Mouse (Mus musculus) monocyte, adult 5-6 weeks (primary cell): ENCODE data around the gene Kdelr2. TPM values are rescaled to one million over a fixed set of nuclear protein-coding genes. Genes with fewer than 3 reads are reported as not detected.
"Not testable (repeated sequence)": the region's sequence is repeated elsewhere in the genome, so short reads cannot be mapped to it uniquely, and the experiment has no call there.

Experiments
- ATAC-seq: fragments of 153-309, 156-312 bp; replicated peaks from 2 replicates; pipeline ENCODE4 v1.8.0; 2017; ENCODE audit warnings: mild to moderate bottlenecking; ENCODE audit not compliant: low TSS enrichment, insufficient number of reproducible peaks, severe bottlenecking, poor library complexity, low FRiP score
- total RNA-seq: library from RNA; stranded (forward); fragments of 200-1000, 200-491, 200-594 nt; gene quantifications from 3 replicates; pipeline ENCODE4 v1.2.3, GENCODE M21; 2017

Kdelr2 gene
- total RNA-seq, 1 experiment from 2014 or later, result 47.5 TPM

DNA sequence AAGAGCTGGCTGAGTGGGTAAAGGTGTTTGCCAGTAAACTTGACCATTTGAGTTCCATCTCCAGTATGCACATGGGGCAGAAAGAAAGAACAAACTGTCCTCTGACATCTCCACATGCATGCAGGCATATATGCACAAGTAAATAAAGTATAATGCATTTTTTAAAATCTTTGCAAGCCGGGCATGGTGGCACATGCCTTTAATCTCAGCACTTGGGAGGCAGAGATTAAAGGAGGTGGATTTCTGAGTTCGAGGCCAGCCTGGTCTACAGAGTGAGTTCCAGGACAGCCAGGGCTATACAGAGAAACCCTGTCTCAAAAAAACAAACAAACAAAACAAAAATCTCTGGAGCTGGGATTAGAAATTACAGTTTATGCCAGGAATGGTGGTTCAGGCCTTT, 8.7 kb upstream of the Kdelr2 start:
- ATAC-seq, result not testable (repeated sequence)

DNA sequence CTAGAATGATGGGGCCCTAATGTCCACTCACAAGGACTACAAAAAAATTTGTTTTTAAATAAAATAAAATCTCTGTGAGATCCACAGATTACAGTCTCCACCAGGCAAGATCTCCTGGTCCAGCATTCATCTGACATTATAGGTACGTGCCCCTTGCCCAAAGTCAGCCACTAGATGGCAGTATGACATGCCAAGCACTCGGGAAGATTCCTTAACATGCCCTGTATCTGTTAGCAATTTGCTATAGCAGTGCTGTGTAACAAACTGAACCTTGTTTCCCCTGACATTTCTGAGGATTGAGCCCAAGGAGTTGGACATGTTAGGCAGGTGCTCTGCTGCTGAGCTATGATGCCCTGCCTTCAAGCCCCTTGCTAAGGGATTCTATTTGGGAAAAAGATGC, 8.0 kb upstream of the Kdelr2 start:
- peak; percentile 65; the same call in 1 of the 2 replicates for ATAC-seq

DNA sequence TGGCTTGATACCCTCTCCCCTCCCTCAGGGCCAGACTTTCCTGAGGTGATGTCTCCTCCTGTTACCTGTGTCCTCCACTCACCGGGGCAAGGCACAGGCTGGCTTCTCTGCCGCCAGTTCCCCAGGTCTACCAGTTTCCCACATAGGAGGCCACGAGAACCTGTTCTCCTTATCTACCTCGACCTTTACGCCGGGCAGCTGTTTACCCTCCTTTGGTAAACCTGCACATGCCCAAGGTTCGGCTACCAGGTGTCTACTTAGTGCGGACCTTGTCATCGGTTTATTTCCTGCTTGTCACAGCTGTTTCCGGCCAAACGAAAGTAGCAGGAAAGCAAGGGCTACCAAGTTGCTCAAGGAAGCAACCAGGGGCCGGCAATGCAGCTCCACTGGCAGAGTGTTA, 3.1 kb upstream of the Kdelr2 start:
- no peak for ATAC-seq

DNA sequence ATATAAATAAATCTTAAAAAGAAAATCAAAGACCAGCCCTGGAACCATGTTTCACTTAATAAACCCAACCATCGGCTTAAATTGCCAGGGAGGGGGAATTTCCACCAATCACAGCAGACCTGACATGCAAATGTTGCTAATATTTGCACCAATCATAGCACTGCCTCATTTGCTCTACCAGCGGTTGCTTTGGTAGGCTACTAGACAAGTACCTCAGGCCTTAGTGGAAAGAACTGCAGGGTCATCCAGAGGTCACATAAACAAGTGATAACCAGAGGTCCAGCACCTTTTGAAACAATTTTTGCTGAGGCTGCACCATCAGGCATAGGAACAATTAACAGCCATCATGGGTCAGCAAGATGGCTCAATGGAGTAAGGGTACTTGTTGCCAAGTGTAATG, 2.1 kb upstream of the Kdelr2 start:
- no peak for ATAC-seq

DNA sequence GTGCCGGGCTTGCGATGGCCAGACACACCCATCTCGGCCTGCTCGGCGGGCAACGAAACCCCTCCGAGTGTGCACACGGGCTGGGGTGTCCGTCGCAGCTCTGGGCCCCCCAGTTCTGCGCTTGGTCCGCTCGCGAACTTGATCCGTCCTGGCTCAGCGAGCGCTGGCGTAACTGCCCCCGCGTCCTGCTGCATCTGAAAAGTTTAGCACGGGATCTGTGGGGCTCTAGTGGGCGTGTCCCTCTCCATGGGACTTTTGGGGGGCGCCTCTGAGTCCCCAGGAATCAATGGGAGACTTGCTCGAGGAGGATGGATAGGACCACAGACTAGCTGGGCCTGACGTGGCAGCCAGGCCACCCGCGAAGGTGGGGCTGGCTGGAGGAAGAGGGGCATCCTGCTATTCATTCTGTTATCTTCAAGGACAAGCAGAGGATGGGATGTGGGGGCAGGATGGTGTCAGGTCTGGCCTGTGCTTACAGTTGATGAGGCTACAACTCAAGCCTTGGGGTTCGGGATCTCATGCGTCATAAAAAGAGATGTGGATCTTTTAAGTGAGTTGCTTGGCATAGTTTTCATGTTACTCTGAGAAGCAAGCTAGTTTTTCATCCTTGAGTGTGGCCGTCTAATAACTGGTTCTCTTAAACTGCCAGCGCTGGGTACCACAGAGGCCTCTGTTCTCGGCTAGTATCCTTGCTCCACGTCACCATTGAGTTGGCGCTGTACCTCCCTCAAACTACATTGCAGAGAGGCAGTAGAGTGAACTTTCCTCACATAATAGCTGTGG, 701 bp downstream of the Kdelr2 start:
- ATAC-seq, result no peak

DNA sequence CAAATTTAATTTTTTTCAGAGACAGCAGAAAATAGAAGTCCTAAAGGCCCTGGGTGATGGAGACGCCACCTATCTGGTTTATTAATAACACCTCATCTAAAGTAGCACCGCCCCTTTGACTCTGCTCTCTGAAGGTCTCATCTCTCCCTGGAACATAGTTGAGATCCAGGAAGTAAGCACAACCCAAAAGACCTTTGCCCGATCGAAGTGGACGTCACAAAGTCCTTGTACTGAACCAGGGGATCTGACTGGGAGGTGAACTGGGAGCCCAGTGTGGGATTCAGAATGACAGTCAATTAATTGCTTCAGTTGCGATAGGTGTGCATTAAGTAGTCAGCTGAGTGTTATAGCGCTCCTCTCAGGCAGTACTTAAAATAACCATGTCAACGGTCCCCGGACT, 1.6 kb downstream of the Kdelr2 start:
- ATAC-seq, result no peak

DNA sequence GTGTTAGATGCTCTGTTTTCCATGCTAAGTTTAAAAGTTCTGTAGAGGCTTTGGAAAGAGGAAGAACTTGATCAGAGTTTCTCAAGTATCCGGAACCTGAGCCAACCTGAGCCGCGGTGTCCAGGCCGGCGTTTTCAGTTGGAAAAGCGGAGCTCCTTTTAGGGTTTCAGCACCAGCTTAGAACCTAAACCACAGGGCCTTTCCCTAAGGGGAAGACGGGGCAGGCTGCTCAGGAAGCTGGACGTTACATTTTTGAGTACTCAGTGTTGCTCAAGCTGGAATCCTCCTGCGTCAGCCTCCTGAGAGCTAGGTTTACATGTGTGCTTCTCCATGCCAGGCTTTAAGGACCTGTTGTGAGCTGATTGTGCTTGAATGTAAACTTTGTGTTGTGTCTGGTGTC, 2.9 kb downstream of the Kdelr2 start:
- no peak for ATAC-seq

DNA sequence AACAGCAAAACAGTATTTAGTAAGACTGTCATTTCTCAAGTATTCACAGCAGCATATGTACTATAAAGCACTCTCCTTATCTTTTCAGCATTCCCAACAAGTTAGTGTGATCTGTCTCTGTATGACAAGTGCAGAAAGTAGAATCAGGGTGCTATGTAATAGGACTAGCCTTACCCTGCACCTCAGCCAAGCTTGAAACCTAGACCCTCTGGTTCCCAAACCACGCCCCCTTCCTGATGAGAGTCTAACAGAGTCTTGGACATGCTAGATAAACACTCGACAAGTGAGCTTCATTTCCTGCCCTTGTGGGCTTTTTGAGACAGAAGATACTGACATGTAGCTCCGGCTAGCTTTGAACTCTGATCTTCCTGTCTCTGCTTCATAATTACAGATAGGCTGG, 5.6 kb downstream of the Kdelr2 start:
- ATAC-seq, result no peak

DNA sequence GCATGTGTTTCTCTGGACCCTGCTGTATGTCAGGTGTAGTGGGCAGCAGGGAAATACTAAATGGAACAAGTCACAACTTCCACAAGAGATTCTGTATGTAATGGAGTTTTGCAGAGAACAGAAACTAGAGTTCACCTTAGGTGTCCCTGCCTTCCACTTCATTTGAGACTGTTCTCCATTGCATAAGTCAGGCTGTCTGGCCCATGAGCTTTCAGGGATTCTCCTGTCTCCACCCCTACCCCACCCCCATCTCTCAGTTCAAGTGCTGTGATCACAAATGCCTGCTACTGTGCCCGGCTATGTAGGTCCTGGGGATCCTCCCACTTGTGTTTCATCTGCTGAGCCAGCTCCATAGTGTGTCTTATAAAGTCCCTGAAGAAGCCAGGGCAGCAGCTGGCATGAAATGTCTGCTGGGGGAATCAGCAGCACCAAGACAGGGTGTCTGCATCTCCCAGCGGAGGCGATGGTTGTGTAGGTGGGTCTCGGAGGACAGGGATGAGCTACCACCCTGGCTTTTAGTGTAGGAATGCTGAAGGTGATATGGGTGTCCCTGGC, 7.3 kb downstream of the Kdelr2 start:
- no peak for ATAC-seq

DNA sequence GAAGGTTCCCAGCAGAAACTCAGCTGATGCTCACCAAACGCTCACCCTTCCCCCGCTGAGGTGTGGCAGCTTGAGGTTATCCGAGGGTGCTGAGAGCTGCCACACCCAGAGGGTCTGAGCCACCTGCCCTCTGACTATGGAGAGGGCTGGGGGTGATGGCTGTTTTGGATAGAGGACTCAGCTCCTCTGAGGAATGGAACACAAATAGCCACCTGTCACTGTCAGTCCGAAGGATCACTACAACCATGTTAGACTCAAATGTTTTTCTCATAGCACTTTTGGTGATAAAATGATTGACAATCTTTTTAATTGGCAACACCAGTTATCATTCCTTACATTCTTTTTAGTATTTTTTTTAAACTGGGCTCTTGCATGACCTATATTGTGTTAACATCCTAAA, 17.8 kb downstream of the Kdelr2 start:
- no peak for ATAC-seq

DNA sequence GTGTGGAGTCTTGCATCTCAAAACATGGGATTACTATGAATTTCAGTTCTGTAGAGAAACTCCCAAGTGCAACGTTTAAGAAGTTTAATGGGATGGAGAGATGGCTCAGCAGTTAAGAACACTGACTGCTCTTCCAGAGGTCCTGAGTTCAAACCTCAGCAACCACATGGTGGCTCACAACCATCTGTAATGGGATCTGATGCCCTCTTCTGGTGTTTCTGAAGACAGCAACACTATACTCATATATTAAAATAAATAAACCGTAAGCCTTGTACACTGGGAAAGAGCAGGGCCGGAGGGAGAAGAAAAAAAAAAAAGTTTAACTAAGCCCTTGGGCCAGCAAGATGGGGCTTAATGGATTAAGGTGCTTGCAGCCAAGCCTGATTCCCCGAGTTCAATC, 19.4 kb downstream of the Kdelr2 start:
- ATAC-seq, result no peak

DNA sequence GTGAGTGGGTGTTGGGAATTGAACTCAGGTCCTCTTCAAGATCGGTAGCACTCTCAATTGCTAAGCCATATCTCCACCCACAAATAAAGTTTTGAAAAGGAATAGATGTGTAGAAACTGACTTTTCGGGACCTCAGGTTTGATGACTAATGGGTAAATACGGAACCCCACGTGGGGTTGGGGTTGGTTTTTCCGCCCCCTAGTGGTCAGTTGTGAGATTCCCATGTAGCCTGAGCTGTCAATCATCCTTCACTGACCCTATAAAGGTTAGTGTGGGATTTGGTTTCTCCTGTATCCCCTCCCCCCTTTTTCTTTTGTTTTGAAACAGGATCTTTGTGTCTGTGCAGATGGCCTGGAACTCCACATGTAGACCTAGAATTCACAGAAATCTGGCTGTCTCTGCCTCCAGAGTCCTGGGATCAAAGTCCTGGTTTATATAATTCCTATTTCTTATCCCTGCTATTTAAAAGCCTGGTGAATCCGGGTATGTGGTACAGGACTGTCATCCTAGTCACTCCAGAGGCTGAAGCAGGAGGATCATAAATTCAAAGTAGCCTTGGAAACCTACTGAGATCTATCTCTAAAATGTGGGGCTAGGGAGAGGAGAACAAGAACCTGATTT, 20.4 kb downstream of the Kdelr2 start:
- peak; percentile 92 for ATAC-seq

DNA sequence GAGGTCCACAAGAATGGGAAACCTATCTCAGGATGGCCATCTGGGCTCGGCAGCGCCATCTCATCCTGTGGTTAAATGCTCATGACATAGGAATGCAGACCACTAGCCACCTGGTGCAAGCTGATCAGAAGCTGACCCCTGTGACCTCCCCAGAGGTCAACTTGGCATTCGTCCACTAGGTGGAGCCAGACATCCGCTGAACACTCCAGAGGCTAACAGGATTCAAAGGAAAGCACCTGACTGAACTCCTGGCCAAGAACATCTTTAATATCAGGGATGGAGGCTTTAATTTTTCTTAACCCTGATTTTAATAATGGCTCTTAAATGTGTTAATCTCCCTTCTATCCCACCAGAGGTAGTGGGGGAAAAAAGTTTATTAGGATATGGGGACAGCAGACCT, 30.8 kb downstream of the Kdelr2 start:
- ATAC-seq, result peak; percentile 90

DNA sequence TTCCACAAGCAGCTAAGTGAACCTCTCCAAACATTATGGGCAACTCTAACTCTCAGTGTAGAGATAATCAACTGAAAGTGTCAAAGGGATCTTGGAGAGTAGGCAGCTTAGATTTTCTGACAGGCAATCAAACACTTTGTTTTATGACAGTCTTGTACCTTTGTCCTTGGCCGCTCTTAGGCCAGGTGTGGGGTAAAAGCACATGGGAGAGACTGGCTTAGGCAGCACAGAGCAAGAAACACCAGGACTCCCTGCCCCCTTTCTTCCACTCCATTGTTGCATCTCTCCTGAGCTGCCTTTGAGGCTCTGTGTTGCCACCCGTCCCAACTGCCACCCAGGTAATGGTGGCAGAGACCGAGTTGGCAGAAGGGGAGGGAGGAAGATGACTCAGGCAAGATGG, 37.7 kb downstream of the Kdelr2 start:
- no peak for ATAC-seq

DNA sequence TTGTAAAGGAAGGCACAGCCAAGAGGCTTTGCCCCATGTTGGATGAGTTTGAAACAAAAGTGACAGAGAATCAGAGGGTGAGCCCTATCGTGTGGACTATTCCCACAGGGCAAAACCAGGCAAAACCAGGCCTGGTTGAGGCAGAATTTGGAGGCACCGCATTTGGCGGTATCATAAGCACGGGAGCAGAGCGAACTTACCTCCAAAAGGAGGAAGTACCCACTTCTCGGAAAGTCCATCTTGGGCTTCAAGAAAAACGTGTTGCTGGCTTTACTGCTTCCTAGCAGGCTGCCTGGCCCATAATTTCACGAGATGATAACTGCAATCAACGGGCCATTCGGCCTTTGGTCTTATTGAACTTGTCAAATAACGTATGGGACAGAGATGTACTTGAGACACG, 38.1 kb downstream of the Kdelr2 start:
- ATAC-seq, result no peak

DNA sequence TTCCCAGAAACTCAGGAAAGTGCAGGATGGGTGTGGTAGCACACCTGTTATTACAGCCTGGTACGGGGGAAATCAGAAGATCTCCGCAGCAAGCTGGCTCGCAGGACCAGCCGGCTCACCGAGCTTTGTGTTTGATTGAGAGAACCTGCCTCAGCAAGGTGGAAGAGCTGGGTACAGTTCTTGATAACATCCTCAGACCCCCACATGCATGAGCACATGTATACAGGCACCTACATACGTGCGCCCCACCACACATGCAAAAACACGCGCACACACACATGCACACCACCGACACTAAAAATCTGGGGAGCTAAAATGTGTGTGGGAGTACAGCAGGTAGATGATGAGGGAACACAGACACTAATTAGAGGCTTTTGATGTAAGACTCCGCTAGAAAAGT, 60.0 kb downstream of the Kdelr2 start:
- ATAC-seq, result no peak

DNA sequence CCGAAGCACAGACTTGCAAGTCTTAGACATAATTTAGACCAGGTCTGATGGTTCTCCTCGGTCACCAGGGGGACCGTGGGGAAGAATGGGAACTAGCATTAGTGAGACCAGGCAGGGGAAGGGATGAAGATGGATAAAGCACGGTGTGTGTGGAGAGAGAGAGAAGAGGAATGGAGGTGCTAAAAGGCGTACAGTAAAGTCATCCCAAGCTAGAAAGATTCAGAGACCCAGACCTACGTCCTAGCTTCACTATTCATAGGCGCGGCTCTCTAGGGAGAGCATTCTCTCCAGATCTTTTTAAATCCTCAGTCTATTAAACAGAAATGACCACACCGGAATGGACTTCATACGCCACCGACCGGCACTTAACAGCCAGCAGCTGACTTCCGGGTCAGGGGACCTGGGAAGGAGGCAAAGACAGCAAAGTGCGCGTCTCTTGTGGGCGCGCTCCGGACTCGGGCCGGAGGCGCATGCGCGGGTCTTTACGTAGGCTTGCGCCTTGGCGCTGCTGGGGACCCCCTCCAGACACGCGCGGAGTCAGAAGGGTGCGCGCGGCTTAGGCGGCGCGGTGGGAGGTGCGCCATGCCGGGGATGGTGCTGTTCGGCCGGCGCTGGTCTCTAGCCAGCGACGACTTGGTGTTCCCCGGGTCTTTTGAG, 60.6 kb downstream of the Kdelr2 start, which contains the start of gene Daglb:
Gene Daglb, plus strand, starts transcription at position 485 of the 657 bp plus-strand sequence.
- ATAC-seq, result peak; percentile 87

DNA sequence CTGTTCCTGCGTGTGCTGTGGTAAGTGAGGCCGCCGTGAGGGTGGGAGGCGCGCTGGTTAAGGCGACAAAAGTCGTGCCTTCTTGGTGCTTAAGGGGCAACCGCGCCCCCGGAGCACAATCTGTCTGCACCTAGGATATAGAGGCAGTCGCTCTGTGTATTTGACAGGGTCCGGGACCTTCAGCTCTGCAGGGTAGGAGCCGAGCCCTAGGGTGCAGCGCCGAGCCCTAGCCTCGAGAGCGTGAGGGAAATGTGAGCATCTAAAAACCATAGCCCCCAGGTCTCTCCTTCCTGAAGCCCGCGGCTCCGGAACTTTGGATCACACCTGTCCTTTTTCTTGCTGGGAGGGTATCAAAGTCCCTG, 61.1 kb downstream of the Kdelr2 start:
- 0 out of 2 replicates have a peak, but pooled peaks have one; percentile 14 for ATAC-seq

DNA sequence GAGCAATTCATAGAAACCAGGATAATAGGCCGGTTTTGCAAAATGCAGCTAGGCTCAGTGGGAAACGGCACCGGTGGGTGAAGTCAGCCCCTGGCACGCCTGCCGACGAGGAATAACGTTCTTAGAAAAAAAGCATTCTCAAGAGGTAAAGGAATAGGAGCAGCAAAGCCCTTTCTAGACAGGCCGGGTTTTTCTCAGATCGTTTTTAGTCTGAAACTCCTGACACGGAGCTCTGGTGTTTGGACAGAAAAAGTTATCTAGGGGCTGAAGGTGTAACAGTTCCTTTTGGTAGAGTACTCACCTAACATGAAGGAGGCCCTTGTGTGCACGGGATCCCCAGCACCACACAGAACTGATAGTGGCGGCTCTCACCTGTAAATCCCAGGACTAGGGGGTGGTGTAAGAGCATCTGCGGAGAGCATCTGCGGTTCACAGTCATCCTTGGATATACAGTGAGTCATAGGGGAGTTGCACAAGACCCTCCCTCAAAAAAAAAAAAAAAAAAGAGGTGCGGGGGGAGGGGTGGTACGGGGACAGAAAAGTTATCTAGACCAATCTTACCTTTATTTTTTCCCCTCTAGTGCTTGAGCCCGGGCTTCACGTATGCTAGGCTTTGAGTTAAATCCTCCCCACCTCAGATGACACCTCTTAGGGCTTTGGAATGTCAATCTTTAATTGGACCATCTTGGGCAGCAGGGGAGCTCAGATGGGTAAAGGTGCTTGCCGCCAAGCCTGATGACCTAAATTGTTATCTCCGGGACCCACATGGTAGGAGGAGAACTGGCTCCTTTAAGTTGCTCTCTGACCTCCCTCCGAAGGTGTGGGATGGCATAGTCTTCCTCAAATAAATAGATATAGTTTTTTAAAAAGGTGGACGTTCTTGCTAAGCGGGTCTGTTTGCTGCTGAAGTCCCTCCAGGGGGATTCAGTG, 61.8 kb downstream of the Kdelr2 start:
- ATAC-seq, result no peak
